Mouse (Mus musculus) cerebellum, adult (tissue): Measurements from ENCODE around the gene Arih2.

Source experiments
- ATAC-seq: cut with Nextera tagmentation; 2 replicates; pipeline ENCODE4 v1.9.2; 2017; ENCODE audit warnings: mild to moderate bottlenecking, moderate library complexity, mixed read lengths; ENCODE audit not compliant: insufficient number of reproducible peaks, low FRiP score, low TSS enrichment

Gene Arih2

GRCm38 (mm10) chr9:108566815-108567776, 82.1 kb downstream of the Arih2 start, which contains the start of gene Ndufaf3:
Gene Ndufaf3, minus strand, starts transcription at chr9:108567434.
- peak; percentile 68 for ATAC-seq

GRCm38 (mm10) chr9:108565881-108566814, 83.0 kb downstream of the Arih2 start:
- ATAC-seq: no peak

- no peak for ATAC-seq
Measured at GRCm38 (mm10) chr9:108564131-108564530, 85.1 kb downstream of the Arih2 start.

- no peak for ATAC-seq
Measured at GRCm38 (mm10) chr9:108563671-108564070, 85.5 kb downstream of the Arih2 start.

- ATAC-seq: peak; percentile 87
Measured at GRCm38 (mm10) chr9:108560227-108560841, 88.9 kb downstream of the Arih2 start, which contains the start of gene Impdh2. Gene Impdh2, plus strand, starts transcription at chr9:108560286.

- ATAC-seq: no peak
Measured at GRCm38 (mm10) chr9:108559169-108559568, 90.0 kb downstream of the Arih2 start.
